Mouse (Mus musculus) kidney, adult 2 months (tissue): ENCODE data around the gene Ggn. TPM values are rescaled to one million over a fixed set of nuclear protein-coding genes. Genes with fewer than 3 reads are reported as not detected.

Experiments used
- DNase-seq: peaks from one replicate; pipeline ENCODE4 v3.0.0; 2021
- H3K27ac ChIP-seq: fragments of 200-500 bp; 2 replicates; pipeline ENCODE4 v1.5.1; 2012; ENCODE audit warnings: low read depth, low read length, control low read depth, inconsistent platforms; ENCODE audit not compliant: insufficient read depth
- H3K27me3 ChIP-seq: fragments of 200-500 bp; replicated peaks from 2 replicates; pipeline ENCODE4 v1.6.1; 2012; ENCODE audit warnings: mild to moderate bottlenecking, moderate library complexity, low read length, inconsistent platforms; ENCODE audit not compliant: control insufficient read depth, insufficient read depth
- H3K36me3 ChIP-seq: fragments of 200-500 bp; 2 replicates; pipeline ENCODE4 v1.6.1; 2012; ENCODE audit warnings: mild to moderate bottlenecking, moderate library complexity, low read length, inconsistent platforms; ENCODE audit not compliant: control insufficient read depth, insufficient read depth
- H3K4me1 ChIP-seq: fragments of 200-500 bp; 2 replicates; pipeline ENCODE4 v1.6.1; 2011; ENCODE audit warnings: low read length; ENCODE audit not compliant: control insufficient read depth, insufficient read depth
- H3K4me3 ChIP-seq: fragments of 200-500 bp; 2 replicates; pipeline ENCODE4 v1.5.1; 2011; ENCODE audit warnings: mild to moderate bottlenecking, low read depth, low read length, control low read depth; ENCODE audit not compliant: insufficient read depth
- CTCF ChIP-seq: fragments of 200-500 bp; conservative IDR thresholded peaks from 2 replicates; pipeline ENCODE4 v1.5.1; 2011; ENCODE audit warnings: low read depth, mild to moderate bottlenecking, control low read depth, low read length, moderate library complexity, mixed read lengths; ENCODE audit not compliant: insufficient read depth, insufficient read length
- POLR2A ChIP-seq: fragments of 200-500 bp; IDR thresholded peaks from one replicate; pipeline ENCODE4 v1.6.1; 2011; ENCODE audit warnings: low read depth, low read length, control low read depth
- WGBS: fragments of 180-500 bp; shearing (Covaris S2); methylation state at CpG from one replicate; pipeline ENCODE4 v1.1.7; 2018; 5-methylcytosine and 5-hydroxymethylcytosine counted together
- polyA plus RNA-seq: library from polyadenylated mRNA; depleted of rRNA; stranded (reverse); fragments of >200 nt; gene quantifications from 2 replicates; pipeline ENCODE4 v1.2.3, GENCODE M21; 2012

The Ggn gene
- polyA plus RNA-seq, 1 experiment, result 0.38 TPM

- no peaks in the 10 kb centered on the region for H3K36me3 ChIP-seq
- no peak overlapping the region for H3K27ac ChIP-seq
- DNase-seq, result peak; percentile 84
- H3K4me1 ChIP-seq, result no peaks in the 10 kb centered on the region; the same call in 1 of the 2 replicates
- 26% methylated on average over 9 of the region's 9 CpGs for WGBS
- H3K27me3 ChIP-seq, result no peaks in the 10 kb centered on the region
- TF ChIP-seq POLR2A (no peak), CTCF (no peak)
- no peak overlapping the region for H3K4me3 ChIP-seq
These were observed 7.1 kb upstream of the Ggn start for GRCm38 (mm10) chr7:29162750-29163525.

- no peaks in the 10 kb centered on the region for H3K27me3 ChIP-seq
- H3K4me1 ChIP-seq, result peaks cover 10% of the 10 kb centered on the region
- TF ChIP-seq POLR2A (no peak), CTCF (no peak)
- DNase-seq, result no peak
- no peaks in the 10 kb centered on the region for H3K36me3 ChIP-seq
- 59% methylated on average over 19 of the region's 19 CpGs for WGBS
- no peak overlapping the region for H3K4me3 ChIP-seq
- H3K27ac ChIP-seq, result no peak overlapping the region
These were observed 2.4 kb upstream of the Ggn start for GRCm38 (mm10) chr7:29167656-29168055.

- H3K4me3 ChIP-seq, result no peak overlapping the region
- TF ChIP-seq CTCF (no peak), POLR2A (no peak)
- H3K4me1 ChIP-seq, result peaks cover 10% of the 10 kb centered on the region
- H3K36me3 ChIP-seq, result no peaks in the 10 kb centered on the region
- H3K27ac ChIP-seq, result no peak overlapping the region
- 29% methylated on average over 10 of the region's 10 CpGs for WGBS
- H3K27me3 ChIP-seq, result no peaks in the 10 kb centered on the region
- no peak for DNase-seq
These were observed 1.8 kb upstream of the Ggn start for GRCm38 (mm10) chr7:29168121-29168695.

- TF ChIP-seq POLR2A, result no peak
- no peak for TF ChIP-seq CTCF
- Histone ChIP-seq H3K4me1 (peaks cover 10% of the 10 kb centered on the region), H3K4me3 (peak overlapping the region; percentile 64), H3K36me3 (no peaks in the 10 kb centered on the region), H3K27ac (no peak overlapping the region), H3K27me3 (no peaks in the 10 kb centered on the region)
- DNase-seq, result no peak
- 7% methylated on average over 14 of the region's 14 CpGs for WGBS
These were observed 1.2 kb upstream of the Ggn start for GRCm38 (mm10) chr7:29168791-29169230.

- no peaks in the 10 kb centered on the region for H3K27me3 ChIP-seq
- TF ChIP-seq POLR2A (no peak), CTCF (no peak)
- peak overlapping the region; percentile 64 for H3K4me3 ChIP-seq
- H3K4me1 ChIP-seq, result peaks cover 10% of the 10 kb centered on the region
- H3K27ac ChIP-seq, result no peak overlapping the region
- WGBS, result under 1% methylated on average over 29 of the region's 39 CpGs
- H3K36me3 ChIP-seq, result peaks cover 2% of the 10 kb centered on the region
- peak; percentile 80 for DNase-seq
These were observed 562 bp upstream of the Ggn start for GRCm38 (mm10) chr7:29169231-29170065.

- TF ChIP-seq POLR2A (no peak), CTCF (no peak)
- no peak overlapping the region for H3K27ac ChIP-seq
These were observed 948 bp downstream of the Ggn start for GRCm38 (mm10) chr7:29170755-29171561.

More at GRCm38 (mm10) chr7:29170755-29171561, 948 bp downstream of the Ggn start:
- Histone ChIP-seq H3K4me3 (peak overlapping the region; percentile 64), H3K36me3 (peaks cover 3% of the 10 kb centered on the region), H3K4me1 (peaks cover 10% of the 10 kb centered on the region), H3K27me3 (no peaks in the 10 kb centered on the region)
- no peak for DNase-seq
- WGBS, result 2% methylated on average over 43 of the region's 43 CpGs
